ENCODE assay signal across 25 mouse cellular contexts in genomic region chr6:86939797-86940196, GRCm38 (mm10).
DNase-seq lines count a peak whose midpoint lies in the region; ATAC-seq and TF ChIP-seq lines count a peak whose summit lies in the region.
"Had no signal": no experiment of that assay in that cellular context is flagged by ENCODE, and none has a peak within 500 bp of the region (broad histone marks: within the 10 kb centered on the region; RNA-seq: fewer than 3 reads in every experiment).

No protein-coding gene starts in this region.

- no peak for TF ChIP-seq POLR2A in MEL (IDR thresholded peaks at IDR 0.05; ENCODE audit: control insufficient read depth in 1 of 2, insufficient read depth in 1 of 2, low read depth in 1 of 2, low read length in 2 of 2, poor library complexity in 1 of 2)

- H3K9me3 ChIP-seq in MEL (replicated peaks; ENCODE audit: insufficient read depth, low read length): no peaks in the 10 kb centered on the region
- H3K9me3 ChIP-seq in liver, embryonic 11.5 days (ENCODE audit: control insufficient read depth, low read length): no peaks in the 10 kb centered on the region
- no peaks in the 10 kb centered on the region for H3K9me3 ChIP-seq in liver, embryonic 15.5 days (replicated peaks)
- H3K9me3 ChIP-seq: embryonic facial prominence, embryonic 15.5 days; forebrain, embryonic 15.5 days; G1E; heart, embryonic 10.5 days had no signal

- H3K4me1 ChIP-seq in MEL (ENCODE audit: control insufficient read depth in 1 of 2, insufficient read depth in 2 of 2, low read length in 2 of 2): peaks cover 7 to 9% of the 10 kb centered on the region in 2 experiments
- H3K4me1 ChIP-seq in liver, embryonic 11.5 days (replicated peaks; ENCODE audit: control insufficient read depth, insufficient read depth, low read length): no peaks in the 10 kb centered on the region
- peaks cover 10% of the 10 kb centered on the region for H3K4me1 ChIP-seq in liver, embryonic 15.5 days (replicated peaks)
- H3K4me1 ChIP-seq: forebrain, embryonic 10.5 days; forebrain, embryonic 15.5 days had no signal

- H3K9ac ChIP-seq in MEL (ENCODE audit: control insufficient read depth, low read depth, low read length, poor library complexity, severe bottlenecking): no peak overlapping the region
- no peak overlapping the region for H3K9ac ChIP-seq in liver, embryonic 11.5 days (ENCODE audit: low read depth, low read length)
- H3K9ac ChIP-seq in liver, embryonic 15.5 days: no peak overlapping the region
- H3K9ac ChIP-seq: embryonic facial prominence, embryonic 15.5 days; forebrain, embryonic 15.5 days; hindbrain, embryonic 14.5 days had no signal

- peak; percentile 81 for DNase-seq in heart, adult 11 months
- DNase-seq in heart, postnatal 10 days: no peak
- peak; percentile 79 for DNase-seq in MEL (ENCODE audit: low read depth, low spot score)
- peak; percentile 40 for DNase-seq in liver, embryonic 11.5 days (ENCODE audit: low spot score)
- no peak for DNase-seq in kidney, postnatal 10 days
- no peak for DNase-seq in layer of hippocampus, adult 8-10 months (ENCODE audit: low spot score in 2 of 2)
- no peak for DNase-seq in lung, postnatal 14 days
- DNase-seq: adrenal gland, postnatal 14 days; B cell, adult 2 months; cerebellum, adult 8-10 months; cerebellum, postnatal 14 days; embryo, embryonic 11 days; gastrocnemius, postnatal 36 days; heart, postnatal 14 days had no signal

- no peak for TF ChIP-seq RAD21 in MEL (IDR thresholded peaks at IDR 0.05; ENCODE audit: low read depth, low read length)

- 55% methylated on average over 7 of the region's 7 CpGs for WGBS in liver, embryonic 11.5 days
- 26% methylated on average over 7 of the region's 7 CpGs for WGBS in liver, embryonic 15.5 days (ENCODE audit: insufficient replicate concordance)

- no peaks in the 10 kb centered on the region for H3K27me3 ChIP-seq in MEL (ENCODE audit: control insufficient read depth in 1 of 2, insufficient read depth in 2 of 2, low read length in 2 of 2)
- H3K27me3 ChIP-seq in liver, embryonic 11.5 days (replicated peaks; ENCODE audit: control insufficient read depth, insufficient read depth, low read length): no peaks in the 10 kb centered on the region
- no peaks in the 10 kb centered on the region for H3K27me3 ChIP-seq in liver, embryonic 15.5 days
- H3K27me3 ChIP-seq: embryonic facial prominence, embryonic 15.5 days; forebrain, embryonic 15.5 days; Patski had no signal

- no peak overlapping the region for H3K27ac ChIP-seq in MEL (ENCODE audit: control insufficient read depth, low read depth, low read length)
- H3K27ac ChIP-seq in liver, embryonic 11.5 days (ENCODE audit: low read depth, low read length): no peak overlapping the region
- H3K27ac ChIP-seq in liver, embryonic 15.5 days (replicated peaks): no peak overlapping the region
- H3K27ac ChIP-seq: embryonic facial prominence, embryonic 15.5 days; forebrain, embryonic 10.5 days; forebrain, embryonic 15.5 days; heart, embryonic 10.5 days; hindbrain, embryonic 14.5 days had no signal

- no peaks in the 10 kb centered on the region for H3K79me2 ChIP-seq in MEL (ENCODE audit: control insufficient read depth, insufficient read depth, low read length, poor library complexity)

- no peak; a peak in 1 of 6 replicates for TF ChIP-seq CTCF in MEL (IDR thresholded peaks at IDR 0.05 in 2 of 3, conservative IDR thresholded peaks at IDR 0.05 in 1 of 3; ENCODE audit: control insufficient read depth in 1 of 3, insufficient read depth in 1 of 3, low read depth in 2 of 3, low read length in 3 of 3, poor library complexity in 1 of 3, severe bottlenecking in 1 of 3)

- H3K4me3 ChIP-seq in MEL (ENCODE audit: control insufficient read depth in 1 of 2, insufficient read depth in 1 of 2, low read depth in 2 of 2, low read length in 2 of 2): no peak overlapping the region
- H3K4me3 ChIP-seq in liver, embryonic 11.5 days (ENCODE audit: low read depth, low read length): no peak overlapping the region
- no peak overlapping the region for H3K4me3 ChIP-seq in liver, embryonic 15.5 days (replicated peaks)
- H3K4me3 ChIP-seq: embryonic facial prominence, embryonic 15.5 days; erythroblast, embryonic 14.5 days; forebrain, embryonic 10.5 days; forebrain, embryonic 15.5 days; heart, embryonic 10.5 days had no signal

- peak; percentile 67 to 69 for TF ChIP-seq EP300 in MEL (IDR thresholded peaks at IDR 0.05; ENCODE audit: low read depth in 1 of 2, low read length in 2 of 2)

- intact Hi-C loops in heart, postnatal 10 days (cut with DNase I): no loop called here

- no peak overlapping the region for H3K4me2 ChIP-seq in liver, embryonic 11.5 days
- 0 out of 2 replicates have a peak overlapping the region, but pooled peaks have one; percentile 7 for H3K4me2 ChIP-seq in liver, embryonic 15.5 days
- H3K4me2 ChIP-seq: embryonic facial prominence, embryonic 15.5 days; forebrain, embryonic 15.5 days; hindbrain, embryonic 14.5 days had no signal

- peak; percentile 86 for ATAC-seq in liver, embryonic 11.5 days (replicated peaks; ENCODE audit: low FRiP score)
- peak; percentile 68 for ATAC-seq in liver, embryonic 15.5 days (ENCODE audit: insufficient read depth)
- ATAC-seq: activated CD4-positive, CD25-positive, alpha-beta regulatory T cell, adult 4 months; CD4-positive, CD25-positive, alpha-beta regulatory T cell, adult 4 months; forebrain, embryonic 15.5 days; Patski had no signal

- H3K36me3 ChIP-seq in MEL (ENCODE audit: control insufficient read depth in 1 of 2, insufficient read depth in 2 of 2, low read length in 2 of 2): peaks cover 12 to 24% of the 10 kb centered on the region in 2 experiments
- H3K36me3 ChIP-seq in liver, embryonic 11.5 days (ENCODE audit: control insufficient read depth, insufficient read depth, low read length): peaks cover 23% of the 10 kb centered on the region
- peaks cover 36% of the 10 kb centered on the region for H3K36me3 ChIP-seq in liver, embryonic 15.5 days (replicated peaks)

TF ChIP-seq in MEL, 35 proteins besides CTCF, POLR2A, EP300 and RAD21:
- peak; percentile 27; the same call in 1 of the 2 replicates for TF ChIP-seq ELF1 (IDR thresholded peaks at IDR 0.05; ENCODE audit: low read depth, low read length)
- TF ChIP-seq NRF1 (IDR thresholded peaks at IDR 0.05; ENCODE audit: insufficient read depth, low read depth, low read length, poor library complexity, severe bottlenecking): peak; percentile 23; the same call in 1 of the 2 replicates
- no peak for TF ChIP-seq SMC3 (IDR thresholded peaks at IDR 0.05; ENCODE audit: low read depth, low read length)
- no peak for TF ChIP-seq ZKSCAN1 (IDR thresholded peaks at IDR 0.05; ENCODE audit: low read depth, low read length)
- no peak for TF ChIP-seq MEF2A (IDR thresholded peaks at IDR 0.05; ENCODE audit: extremely low read depth, insufficient replicate concordance, low read depth, low read length, poor library complexity, severe bottlenecking)
- no peak for TF ChIP-seq POLR2AphosphoS5 (IDR thresholded peaks at IDR 0.05; ENCODE audit: borderline replicate concordance, low read depth, low read length)
- peak; percentile 53 for TF ChIP-seq TBP (IDR thresholded peaks at IDR 0.05; ENCODE audit: low read depth, low read length)
- no peak for TF ChIP-seq MYB (IDR thresholded peaks at IDR 0.05; ENCODE audit: low read depth, low read length)
- TF ChIP-seq TAL1 (IDR thresholded peaks at IDR 0.05; ENCODE audit: low read length): 0 out of 2 replicates have a peak, but pooled peaks have one; percentile 22
- peak; percentile 77 for TF ChIP-seq GATA1 (IDR thresholded peaks at IDR 0.05; ENCODE audit: low read depth, low read length)
- TF ChIP-seq MAFK (IDR thresholded peaks at IDR 0.05; ENCODE audit: borderline replicate concordance, low read depth, low read length): no peak
- no peak for TF ChIP-seq ZNF384 (IDR thresholded peaks at IDR 0.05; ENCODE audit: low read depth, low read length)
- no peak for TF ChIP-seq HCFC1 (IDR thresholded peaks at IDR 0.05; ENCODE audit: low read depth, low read length)
- no peak for TF ChIP-seq USF2 (IDR thresholded peaks at IDR 0.05; ENCODE audit: borderline replicate concordance in 1 of 2, insufficient read depth in 1 of 2, low read depth in 1 of 2, low read length in 2 of 2)
- no peak for TF ChIP-seq E2F4 (IDR thresholded peaks at IDR 0.05; ENCODE audit: borderline replicate concordance, low read depth, low read length)
- no peak for TF ChIP-seq ZC3H11A (IDR thresholded peaks at IDR 0.05; ENCODE audit: low read depth, low read length)
- no peak for TF ChIP-seq CHD2 (IDR thresholded peaks at IDR 0.05; ENCODE audit: low read length)
- TF ChIP-seq SIN3A (IDR thresholded peaks at IDR 0.05; ENCODE audit: low read length): peak; percentile 50; the same call in 1 of the 2 replicates
- no peak for TF ChIP-seq GABPA (IDR thresholded peaks at IDR 0.05; ENCODE audit: low read depth, low read length)
- no peak for TF ChIP-seq KAT2A (conservative IDR thresholded peaks at IDR 0.05; ENCODE audit: low read depth, low read length)
- TF ChIP-seq ZMIZ1 (IDR thresholded peaks at IDR 0.05; ENCODE audit: low read depth, low read length): no peak
- no peak for TF ChIP-seq MAZ (IDR thresholded peaks at IDR 0.05; ENCODE audit: low read depth, low read length)
- TF ChIP-seq NELFE (IDR thresholded peaks at IDR 0.05; ENCODE audit: low read depth, low read length): no peak
- TF ChIP-seq JUND (IDR thresholded peaks at IDR 0.05; ENCODE audit: low read depth, low read length): no peak
- peak; percentile 45; the same call in 1 of the 2 replicates for TF ChIP-seq MYC (IDR thresholded peaks at IDR 0.05; ENCODE audit: low read depth, low read length)
- TF ChIP-seq POLR2AphosphoS2 (IDR thresholded peaks at IDR 0.05; ENCODE audit: low read length): no peak
- TF ChIP-seq MXI1 (IDR thresholded peaks at IDR 0.05; ENCODE audit: low read depth, low read length): peak; percentile 66; the same call in 1 of the 2 replicates
- peak; percentile 63; the same call in 1 of the 2 replicates for TF ChIP-seq MAX (IDR thresholded peaks at IDR 0.05; ENCODE audit: low read length)
- peak; percentile 78 for TF ChIP-seq TCF12 (IDR thresholded peaks at IDR 0.05; ENCODE audit: low read depth, low read length)
- no peak for TF ChIP-seq UBTF (IDR thresholded peaks at IDR 0.05; ENCODE audit: borderline replicate concordance, insufficient read depth, low read depth, low read length)
- TF ChIP-seq ETS1 (IDR thresholded peaks at IDR 0.05; ENCODE audit: low read depth, low read length): no peak
- TF ChIP-seq RCOR1 (IDR thresholded peaks at IDR 0.05; ENCODE audit: low read depth, low read length): peak; percentile 56

Comparison
In these comparisons a context has a peak if more than half of its experiments do, and no peak if none do; other contexts are left out.
1. DNase-seq: peak in heart, adult 11 months (single experiment), MEL (single experiment) and liver, embryonic 11.5 days (single experiment); none in heart, postnatal 10 days (0 of 2), kidney, postnatal 10 days (single experiment), layer of hippocampus, adult 8-10 months (0 of 2) and lung, postnatal 14 days (single experiment).